Mouse (Mus musculus): Measurements from ENCODE around the gene Stip1. TPM values are rescaled to one million over a fixed set of nuclear protein-coding genes. Genes with fewer than 3 reads are reported as not detected.

The Stip1 gene
- polyA plus RNA-seq, 1 experiment from 2014 or later, result 315 TPM

GRCm38 (mm10) chr19:7070775-7071174, 31.0 kb upstream of the Stip1 start:
- Histone ChIP-seq H3K9ac (replicated peaks) (0 out of 2 replicates have a peak overlapping the region, but pooled peaks have one; percentile 15), H3K4me3 (no peak overlapping the region), H3K27ac (replicated peaks) (peak overlapping the region; percentile 82)

GRCm38 (mm10) chr19:7069781-7070763, 30.3 kb upstream of the Stip1 start:
- Histone ChIP-seq H3K27ac (replicated peaks) (peak overlapping the region; percentile 82), H3K4me3 (no peak overlapping the region), H3K27me3 (peaks cover 74% of the 10 kb centered on the region), H3K9me3 (no peaks in the 10 kb centered on the region), H3K4me2 (replicated peaks) (peak overlapping the region; percentile 38), H3K9ac (replicated peaks) (peak overlapping the region; percentile 15; the same call in 1 of the 2 replicates), H3K36me3 (no peaks in the 10 kb centered on the region), H3K4me1 (peaks cover 89% of the 10 kb centered on the region)
- peak; percentile 76 for ATAC-seq (ENCODE audit: low FRiP score, low read depth)
- 3% methylated on average over 33 of the region's 35 CpGs for WGBS

More at GRCm38 (mm10) chr19:7070775-7071174, 31.0 kb upstream of the Stip1 start:
- Histone ChIP-seq H3K27me3 (peaks cover 74% of the 10 kb centered on the region), H3K4me2 (replicated peaks) (peak overlapping the region; percentile 38), H3K4me1 (peaks cover 86% of the 10 kb centered on the region), H3K36me3 (no peaks in the 10 kb centered on the region), H3K9me3 (no peaks in the 10 kb centered on the region)
- ATAC-seq (ENCODE audit: low FRiP score, low read depth), result no peak
- 3% methylated on average over 4 of the region's 4 CpGs for WGBS

DNA sequence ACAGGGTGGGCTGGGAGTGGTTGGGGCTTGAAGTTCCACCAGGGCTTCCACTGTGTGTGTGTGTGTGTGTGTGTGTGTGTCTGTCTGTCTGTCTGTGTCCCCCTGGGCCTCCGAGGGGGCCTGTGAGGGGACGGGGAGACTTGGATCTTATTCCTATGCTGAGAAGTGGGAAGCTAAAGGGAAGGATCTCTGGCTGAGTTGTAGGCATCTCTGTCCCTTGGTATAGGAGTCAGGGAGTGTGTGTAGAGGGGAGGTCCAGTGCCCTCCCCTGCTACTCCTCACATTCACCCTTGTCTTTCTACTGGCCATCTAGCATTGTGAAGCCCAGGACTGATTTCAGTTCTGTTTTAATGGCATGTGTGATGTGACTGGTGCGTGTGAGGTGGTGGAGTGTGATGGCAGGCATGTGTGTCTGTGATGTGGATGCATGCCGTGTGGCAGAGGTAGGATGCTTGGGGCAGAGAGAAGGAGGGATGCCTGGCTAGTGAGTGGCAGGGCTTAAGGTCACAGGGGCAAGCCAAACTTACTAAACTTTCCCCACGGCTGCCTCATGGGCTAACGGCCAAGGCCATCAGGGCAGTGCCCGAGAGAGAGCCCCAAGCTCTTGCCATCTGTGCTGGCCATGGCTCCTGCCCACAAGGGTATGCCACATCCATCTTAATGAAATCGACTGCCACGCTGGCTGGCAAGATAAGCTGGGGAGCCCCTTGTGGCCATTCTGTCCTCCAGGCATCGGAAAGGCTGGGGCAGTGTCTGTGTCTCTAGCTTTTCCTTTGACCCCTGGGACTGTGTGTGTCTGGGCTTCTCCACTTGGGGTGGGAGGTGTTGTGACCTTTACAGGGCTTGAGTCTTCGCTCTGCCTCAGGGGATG, 29.1 kb upstream of the Stip1 start:
- peaks cover 86% of the 10 kb centered on the region for H3K4me1 ChIP-seq
- H3K27ac ChIP-seq (replicated peaks), result peak overlapping the region; percentile 82
- H3K27me3 ChIP-seq, result peaks cover 67% of the 10 kb centered on the region
- 28% methylated on average over 11 of the region's 11 CpGs for whole genome bisulfite sequencing
- no peaks in the 10 kb centered on the region for H3K9me3 ChIP-seq
- H3K9ac ChIP-seq (replicated peaks), result 0 out of 2 replicates have a peak overlapping the region, but pooled peaks have one; percentile 31
- no peaks in the 10 kb centered on the region for H3K36me3 ChIP-seq
- ATAC-seq (ENCODE audit: low FRiP score, low read depth), result no peak
- peak overlapping the region; percentile 38; the same call in 1 of the 2 replicates for H3K4me2 ChIP-seq (replicated peaks)
- no peak overlapping the region for H3K4me3 ChIP-seq

GRCm38 (mm10) chr19:7068136-7068535, 28.4 kb upstream of the Stip1 start:
- peak; percentile 41 for ATAC-seq (ENCODE audit: low FRiP score, low read depth)
- peaks cover 60% of the 10 kb centered on the region for H3K27me3 ChIP-seq
- WGBS, result 4% methylated on average over 14 of the region's 14 CpGs

DNA sequence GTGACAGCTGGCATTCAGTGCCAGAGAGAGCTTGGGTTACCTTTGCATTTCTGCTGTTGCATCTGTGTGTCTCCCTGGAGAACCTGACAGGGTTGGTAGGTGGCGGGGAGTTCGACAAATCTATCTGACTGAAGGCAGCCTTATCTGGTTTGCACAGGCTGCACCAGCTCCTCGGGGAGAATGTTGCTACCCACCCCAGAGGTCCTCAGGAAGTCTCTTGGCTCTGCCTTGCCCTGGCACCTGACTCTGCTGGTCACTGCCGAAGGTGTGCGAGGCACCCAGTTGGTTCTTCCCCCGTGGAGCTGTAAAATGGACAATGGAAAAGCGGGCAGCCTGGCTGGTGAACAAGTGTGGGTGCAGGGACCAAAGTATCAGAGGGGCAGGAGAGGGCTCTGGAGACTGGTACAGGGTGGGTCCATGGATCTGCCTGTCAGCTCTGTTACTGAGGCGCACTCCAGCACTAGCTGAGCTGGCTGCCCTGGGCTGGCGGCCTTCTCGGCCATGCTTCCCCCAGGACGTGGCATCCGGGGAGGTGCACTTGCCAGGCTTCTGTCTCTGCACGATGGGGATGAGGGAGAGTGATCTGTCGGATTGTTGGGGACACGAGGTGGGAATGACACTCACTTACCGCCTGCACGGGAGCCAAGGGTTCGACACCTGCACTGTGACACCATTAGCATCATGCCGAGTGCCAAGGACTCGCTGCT, 27.7 kb upstream of the Stip1 start:
- no peak overlapping the region for H3K4me3 ChIP-seq
- H3K4me2 ChIP-seq (replicated peaks), result no peak overlapping the region
- ATAC-seq (ENCODE audit: low FRiP score, low read depth), result no peak
- peaks cover 72% of the 10 kb centered on the region for H3K4me1 ChIP-seq
- H3K27me3 ChIP-seq, result peaks cover 54% of the 10 kb centered on the region
- no peaks in the 10 kb centered on the region for H3K36me3 ChIP-seq
- H3K27ac ChIP-seq (replicated peaks), result peak overlapping the region; percentile 30; the same call in 1 of the 2 replicates
- no peaks in the 10 kb centered on the region for H3K9me3 ChIP-seq
- whole genome bisulfite sequencing, result 56% methylated on average over 20 of the region's 20 CpGs
- no peak overlapping the region; the same call in 1 of the 2 replicates for H3K9ac ChIP-seq (replicated peaks)

More at GRCm38 (mm10) chr19:7068136-7068535, 28.4 kb upstream of the Stip1 start:
- peak overlapping the region; percentile 13; the same call in 1 of the 2 replicates for H3K4me2 ChIP-seq (replicated peaks)
- H3K9ac ChIP-seq (replicated peaks), result no peak overlapping the region
- H3K4me1 ChIP-seq, result peaks cover 78% of the 10 kb centered on the region
- H3K4me3 ChIP-seq, result no peak overlapping the region
- H3K9me3 ChIP-seq, result no peaks in the 10 kb centered on the region
- peak overlapping the region; percentile 82 for H3K27ac ChIP-seq (replicated peaks)
- no peaks in the 10 kb centered on the region for H3K36me3 ChIP-seq

- no peak for ATAC-seq (ENCODE audit: low FRiP score, low read depth)
- H3K27me3 ChIP-seq, result peaks cover 48% of the 10 kb centered on the region
- H3K9ac ChIP-seq (replicated peaks), result no peak overlapping the region
- H3K4me2 ChIP-seq (replicated peaks), result peak overlapping the region; percentile 28; the same call in 1 of the 2 replicates
- 39% methylated on average over 7 of the region's 8 CpGs for WGBS
- no peaks in the 10 kb centered on the region for H3K36me3 ChIP-seq
- no peak overlapping the region for H3K4me3 ChIP-seq
- H3K9me3 ChIP-seq, result no peaks in the 10 kb centered on the region
- peaks cover 66% of the 10 kb centered on the region for H3K4me1 ChIP-seq
- H3K27ac ChIP-seq (replicated peaks), result peak overlapping the region; percentile 52
These were observed 27.1 kb upstream of the Stip1 start for GRCm38 (mm10) chr19:7066828-7067342.

GRCm38 (mm10) chr19:7066034-7066827, 26.5 kb upstream of the Stip1 start:
- peak overlapping the region; percentile 28; the same call in 1 of the 2 replicates for H3K4me2 ChIP-seq (replicated peaks)
- peak overlapping the region; percentile 39; the same call in 1 of the 2 replicates for H3K9ac ChIP-seq (replicated peaks)
- H3K27me3 ChIP-seq, result peaks cover 41% of the 10 kb centered on the region
- H3K27ac ChIP-seq (replicated peaks), result peak overlapping the region; percentile 52
- peaks cover 61% of the 10 kb centered on the region for H3K4me1 ChIP-seq
- ATAC-seq (ENCODE audit: low FRiP score, low read depth), result no peak
- no peak overlapping the region for H3K4me3 ChIP-seq
- H3K36me3 ChIP-seq, result no peaks in the 10 kb centered on the region
- no peaks in the 10 kb centered on the region for H3K9me3 ChIP-seq
- 38% methylated on average over 15 of the region's 15 CpGs for WGBS

DNA sequence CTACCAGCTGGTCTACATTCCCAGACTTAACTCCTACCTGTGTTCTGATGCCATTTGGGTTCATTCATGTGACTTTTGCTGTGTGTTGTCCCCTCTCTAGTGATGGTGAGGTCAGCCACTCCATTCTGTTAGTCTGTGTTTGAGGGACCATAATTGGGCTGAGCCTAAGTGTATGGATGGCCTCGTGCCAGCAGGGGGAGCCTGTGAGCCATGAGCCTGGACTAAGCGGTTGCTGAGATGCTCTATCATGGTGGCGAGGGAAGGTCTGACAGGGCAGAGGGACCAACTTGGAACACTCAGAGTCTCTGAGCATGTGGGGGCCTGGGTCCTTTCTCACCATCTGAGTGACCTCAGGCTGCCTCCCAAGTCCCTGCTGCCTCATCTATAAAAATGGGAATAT, 24.8 kb upstream of the Stip1 start:
- Histone ChIP-seq H3K4me3 (no peak overlapping the region), H3K36me3 (no peaks in the 10 kb centered on the region), H3K4me1 (peaks cover 44% of the 10 kb centered on the region), H3K9ac (replicated peaks) (no peak overlapping the region), H3K4me2 (replicated peaks) (no peak overlapping the region), H3K27me3 (peaks cover 43% of the 10 kb centered on the region), H3K9me3 (no peaks in the 10 kb centered on the region), H3K27ac (replicated peaks) (no peak overlapping the region)
- 2% methylated on average over 3 of the region's 3 CpGs for WGBS
- peak; percentile 55; the same call in 1 of the 2 replicates for ATAC-seq (ENCODE audit: low FRiP score, low read depth)

DNA sequence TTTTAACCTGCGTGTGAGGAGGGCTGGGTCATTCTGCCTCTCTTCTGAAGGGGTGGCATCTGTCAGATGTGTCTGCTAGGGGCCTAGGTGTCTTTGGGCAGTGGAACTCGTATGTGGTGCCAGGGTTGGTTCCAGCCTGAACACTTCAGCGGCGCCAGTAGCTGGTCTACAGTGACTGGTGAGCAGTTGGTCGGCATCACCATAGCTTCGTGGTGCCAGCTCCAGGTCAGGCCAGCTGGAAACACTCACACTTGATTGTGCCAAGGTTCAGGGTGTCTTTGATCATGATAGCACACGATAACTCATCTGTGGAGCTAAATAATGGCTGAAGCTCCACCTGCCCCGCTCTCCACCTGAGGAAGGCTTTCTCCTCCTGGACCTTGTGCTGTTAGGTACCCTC, 23.1 kb upstream of the Stip1 start:
- H3K4me1 ChIP-seq, result peaks cover 35% of the 10 kb centered on the region
- no peak for ATAC-seq (ENCODE audit: low FRiP score, low read depth)
- 92% methylated on average over 8 of the region's 8 CpGs for WGBS

DNA sequence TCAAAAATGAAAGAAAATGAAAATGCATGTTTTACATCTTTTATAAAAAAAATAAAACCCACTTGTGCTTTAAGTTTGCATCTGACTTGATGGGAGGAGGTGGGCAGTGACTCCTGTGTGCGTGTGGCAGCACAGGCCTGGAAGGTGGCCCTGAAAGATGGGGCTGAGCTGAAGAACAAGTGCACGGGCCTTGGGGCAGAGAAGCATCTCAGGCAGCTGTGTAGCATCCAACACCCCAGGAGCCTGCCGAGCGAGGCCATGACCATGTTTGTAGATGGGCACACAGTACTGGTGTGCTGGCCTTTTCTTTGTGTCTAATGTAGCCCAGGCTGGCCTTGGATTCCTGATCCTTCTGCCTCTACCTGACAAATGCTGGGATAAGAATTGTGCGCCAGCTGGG, 22.3 kb upstream of the Stip1 start:
- H3K27me3 ChIP-seq, result peaks cover 51% of the 10 kb centered on the region
- H3K36me3 ChIP-seq, result no peaks in the 10 kb centered on the region
- no peak overlapping the region for H3K27ac ChIP-seq (replicated peaks)
- no peaks in the 10 kb centered on the region for H3K9me3 ChIP-seq
- peaks cover 35% of the 10 kb centered on the region for H3K4me1 ChIP-seq
- H3K4me3 ChIP-seq, result no peak overlapping the region
- WGBS, result 83% methylated on average over 5 of the region's 5 CpGs
- H3K9ac ChIP-seq (replicated peaks), result no peak overlapping the region
- no peak overlapping the region for H3K4me2 ChIP-seq (replicated peaks)
- no peak for ATAC-seq (ENCODE audit: low FRiP score, low read depth)

More for the DNA sequence above, 23.1 kb upstream of the Stip1 start:
- no peaks in the 10 kb centered on the region for H3K36me3 ChIP-seq
- H3K27me3 ChIP-seq, result peaks cover 53% of the 10 kb centered on the region
- no peak overlapping the region for H3K4me3 ChIP-seq
- no peak overlapping the region for H3K9ac ChIP-seq (replicated peaks)
- no peak overlapping the region for H3K27ac ChIP-seq (replicated peaks)
- H3K9me3 ChIP-seq, result no peaks in the 10 kb centered on the region
- no peak overlapping the region for H3K4me2 ChIP-seq (replicated peaks)
